Mouse (Mus musculus): Measurements from ENCODE around the gene Glb1l2. TPM values are rescaled to one million over a fixed set of nuclear protein-coding genes. Genes with fewer than 3 reads are reported as not detected.

The Glb1l2 gene
- polyA plus RNA-seq (2015; fragmentation: Nextera tagmentation; extraction: Ambion mirVana): 10.2 and 10.3 TPM in 2 replicates

- H3K27ac ChIP-seq (replicated peaks): peak within 1 kb of the TSS; percentile 63
- 2% methylated on average over 33 of the region's 33 CpGs for WGBS
- H3K4me2 ChIP-seq (replicated peaks; ENCODE audit: low read depth): peak within 1 kb of the TSS; percentile 70
Observed at GRCm38 (mm10) chr9:26805935-26806666, at the start of gene Glb1l2. Gene Glb1l2 (minus strand): TSS chr9:26806468.

GRCm38 (mm10) chr9:26831089-26831488 lies 24.8 kb upstream of the Glb1l2 start:
- H3K27ac ChIP-seq (replicated peaks): no peak overlapping the region
- peak; percentile 58 for DNase-seq (ENCODE audit: low spot score)
- 39% methylated on average over 3 of the region's 3 CpGs for WGBS
- no peaks in the 10 kb centered on the region for H3K36me3 ChIP-seq (ENCODE audit: control insufficient read depth, insufficient read depth, low read length)
- H3K27me3 ChIP-seq (ENCODE audit: control insufficient read depth, insufficient read depth, low read length): no peaks in the 10 kb centered on the region
- no peak overlapping the region for H3K4me2 ChIP-seq (replicated peaks; ENCODE audit: low read depth)
- H3K9me3 ChIP-seq (ENCODE audit: control insufficient read depth, low read length): no peaks in the 10 kb centered on the region
- H3K9ac ChIP-seq (ENCODE audit: low read length): no peak overlapping the region
- H3K4me3 ChIP-seq (ENCODE audit: low read depth, low read length): no peak overlapping the region
- no peaks in the 10 kb centered on the region for H3K4me1 ChIP-seq (replicated peaks; ENCODE audit: control insufficient read depth, insufficient read depth)
- peak; percentile 98 for ATAC-seq (ENCODE audit: low FRiP score, low TSS enrichment)
- no peak for TF ChIP-seq EP300 (optimal IDR thresholded peaks at IDR 0.05)

More at GRCm38 (mm10) chr9:26805935-26806666, at the start of gene Glb1l2:
- Histone ChIP-seq H3K4me1 (replicated peaks; ENCODE audit: control insufficient read depth, insufficient read depth) (no peaks in the 10 kb centered on the region), H3K9me3 (ENCODE audit: control insufficient read depth, low read length) (no peaks in the 10 kb centered on the region), H3K9ac (ENCODE audit: low read length) (peak within 1 kb of the TSS; percentile 4; the same call in 1 of the 2 replicates), H3K4me3 (ENCODE audit: low read depth, low read length) (peak within 1 kb of the TSS; percentile 51), H3K36me3 (ENCODE audit: control insufficient read depth, insufficient read depth, low read length) (no peaks in the 10 kb centered on the region), H3K27me3 (ENCODE audit: control insufficient read depth, insufficient read depth, low read length) (no peaks in the 10 kb centered on the region)
- TF ChIP-seq CTCF (IDR thresholded peaks at IDR 0.05; ENCODE audit: low read depth): peak; percentile 51
- no peak for TF ChIP-seq EP300 (optimal IDR thresholded peaks at IDR 0.05)
- DNase-seq (ENCODE audit: low spot score) (peak; percentile 99), ATAC-seq (ENCODE audit: low FRiP score, low TSS enrichment) (peak; percentile 100)

- H3K27me3 ChIP-seq (ENCODE audit: control insufficient read depth, insufficient read depth, low read length): no peaks in the 10 kb centered on the region
- H3K27ac ChIP-seq (replicated peaks): no peak overlapping the region
- ATAC-seq (ENCODE audit: low FRiP score, low TSS enrichment) (no peak), DNase-seq (ENCODE audit: low spot score) (no peak)
- H3K9me3 ChIP-seq (ENCODE audit: control insufficient read depth, low read length): no peaks in the 10 kb centered on the region
- H3K36me3 ChIP-seq (ENCODE audit: control insufficient read depth, insufficient read depth, low read length): no peaks in the 10 kb centered on the region
- no peak for TF ChIP-seq EP300 (optimal IDR thresholded peaks at IDR 0.05)
- TF ChIP-seq CTCF (IDR thresholded peaks at IDR 0.05; ENCODE audit: low read depth): no peak
- WGBS: 59% methylated on average over 1 of the region's 1 CpGs
- no peak overlapping the region for H3K4me2 ChIP-seq (replicated peaks; ENCODE audit: low read depth)
- H3K4me3 ChIP-seq (ENCODE audit: low read depth, low read length): no peak overlapping the region
- no peaks in the 10 kb centered on the region for H3K4me1 ChIP-seq (replicated peaks; ENCODE audit: control insufficient read depth, insufficient read depth)
- no peak overlapping the region for H3K9ac ChIP-seq (ENCODE audit: low read length)
Observed at GRCm38 (mm10) chr9:26819942-26820341, 13.7 kb upstream of the Glb1l2 start.

- Histone ChIP-seq H3K27me3 (ENCODE audit: control insufficient read depth, insufficient read depth, low read length) (no peaks in the 10 kb centered on the region), H3K27ac (replicated peaks) (no peak overlapping the region), H3K36me3 (ENCODE audit: control insufficient read depth, insufficient read depth, low read length) (no peaks in the 10 kb centered on the region), H3K9ac (ENCODE audit: low read length) (no peak overlapping the region), H3K9me3 (ENCODE audit: control insufficient read depth, low read length) (no peaks in the 10 kb centered on the region), H3K4me1 (replicated peaks; ENCODE audit: control insufficient read depth, insufficient read depth) (no peaks in the 10 kb centered on the region), H3K4me3 (ENCODE audit: low read depth, low read length) (no peak overlapping the region), H3K4me2 (replicated peaks; ENCODE audit: low read depth) (no peak overlapping the region)
- 75% methylated on average over 2 of the region's 2 CpGs for WGBS
- TF ChIP-seq EP300 (optimal IDR thresholded peaks at IDR 0.05) (no peak), CTCF (IDR thresholded peaks at IDR 0.05; ENCODE audit: low read depth) (no peak)
- ATAC-seq (ENCODE audit: low FRiP score, low TSS enrichment) (no peak), DNase-seq (ENCODE audit: low spot score) (no peak)
Observed at GRCm38 (mm10) chr9:26808735-26809134, 2.5 kb upstream of the Glb1l2 start.

GRCm38 (mm10) chr9:26804321-26804720 lies 1.9 kb downstream of the Glb1l2 start:
- Histone ChIP-seq H3K4me3 (ENCODE audit: low read depth, low read length) (no peak overlapping the region), H3K9ac (ENCODE audit: low read length) (no peak overlapping the region), H3K36me3 (ENCODE audit: control insufficient read depth, insufficient read depth, low read length) (no peaks in the 10 kb centered on the region), H3K9me3 (ENCODE audit: control insufficient read depth, low read length) (no peaks in the 10 kb centered on the region), H3K4me2 (replicated peaks; ENCODE audit: low read depth) (no peak overlapping the region), H3K4me1 (replicated peaks; ENCODE audit: control insufficient read depth, insufficient read depth) (no peaks in the 10 kb centered on the region), H3K27ac (replicated peaks) (no peak overlapping the region), H3K27me3 (ENCODE audit: control insufficient read depth, insufficient read depth, low read length) (no peaks in the 10 kb centered on the region)
- TF ChIP-seq EP300 (optimal IDR thresholded peaks at IDR 0.05) (no peak), CTCF (IDR thresholded peaks at IDR 0.05; ENCODE audit: low read depth) (no peak)
- ATAC-seq (ENCODE audit: low FRiP score, low TSS enrichment) (no peak), DNase-seq (ENCODE audit: low spot score) (no peak)

- H3K9me3 ChIP-seq (ENCODE audit: control insufficient read depth, low read length): no peaks in the 10 kb centered on the region
- 95% methylated on average over 2 of the region's 2 CpGs for WGBS
- H3K36me3 ChIP-seq (ENCODE audit: control insufficient read depth, insufficient read depth, low read length): no peaks in the 10 kb centered on the region
- DNase-seq (ENCODE audit: low spot score) (no peak), ATAC-seq (ENCODE audit: low FRiP score, low TSS enrichment) (no peak)
- no peaks in the 10 kb centered on the region for H3K4me1 ChIP-seq (replicated peaks; ENCODE audit: control insufficient read depth, insufficient read depth)
- no peak overlapping the region for H3K27ac ChIP-seq (replicated peaks)
- no peaks in the 10 kb centered on the region for H3K27me3 ChIP-seq (ENCODE audit: control insufficient read depth, insufficient read depth, low read length)
- H3K4me3 ChIP-seq (ENCODE audit: low read depth, low read length): no peak overlapping the region
- no peak for TF ChIP-seq EP300 (optimal IDR thresholded peaks at IDR 0.05)
- TF ChIP-seq CTCF (IDR thresholded peaks at IDR 0.05; ENCODE audit: low read depth): no peak
- H3K4me2 ChIP-seq (replicated peaks; ENCODE audit: low read depth): no peak overlapping the region
- H3K9ac ChIP-seq (ENCODE audit: low read length): no peak overlapping the region
Observed at GRCm38 (mm10) chr9:26800357-26800756, 5.9 kb downstream of the Glb1l2 start.

All from stomach, postnatal 0 days (tissue).